Mouse (Mus musculus) stomach, postnatal 0 days (tissue): ENCODE data around the gene Ptprn2.

Experiments used
- CTCF ChIP-seq: IDR thresholded peaks from 2 replicates; pipeline ENCODE4 v1.5.1; 2016; ENCODE audit warnings: antibody characterized with exemption, low read depth, mild to moderate bottlenecking, moderate library complexity
- EP300 ChIP-seq: optimal IDR thresholded peaks from 2 replicates; pipeline ENCODE3; 2016; ENCODE audit warnings: antibody characterized with exemption

DNA sequence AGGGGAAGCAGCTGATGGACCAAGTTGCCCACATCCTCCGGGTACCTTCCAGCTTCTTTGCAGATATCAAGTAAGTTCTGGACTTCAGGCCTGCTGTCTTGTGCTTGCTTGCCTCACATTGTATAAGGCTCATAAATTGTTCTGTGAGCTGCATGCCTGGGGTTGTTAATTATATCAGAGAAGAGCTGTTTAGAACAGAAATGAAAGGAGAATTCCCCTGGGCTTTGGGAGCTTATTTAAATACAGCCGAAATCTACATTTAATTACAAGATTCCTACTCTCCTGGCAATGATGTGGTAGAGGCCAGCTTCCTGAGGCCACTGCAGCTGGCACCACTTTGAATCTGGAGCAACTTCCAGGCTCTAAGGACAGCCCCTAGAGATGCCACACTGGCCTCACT is 403.3 kb downstream of the Ptprn2 start:
- no peak for TF ChIP-seq CTCF
- TF ChIP-seq EP300 = no peak
